Mouse (Mus musculus) stomach, postnatal 0 days (tissue): Measurements from ENCODE around the gene Gm11172. TPM values are rescaled to one million over a fixed set of nuclear protein-coding genes. Genes with fewer than 3 reads are reported as not detected.

ENCODE experiments used
- ATAC-seq: fragments of 200-750 bp; cut with Nextera tagmentation; 2 replicates; pipeline ENCODE4 v1.8.0; 2017; ENCODE audit not compliant: low FRiP score, low TSS enrichment
- DNase-seq: peaks from one replicate; pipeline ENCODE4 v3.0.0-alpha.2; 2016; ENCODE audit warnings: low spot score
- H3K27ac ChIP-seq: fragments of 300-500 bp; sonication (generic); replicated peaks from 2 replicates; pipeline ENCODE4 v1.5.1; 2014; ENCODE audit warnings: mild to moderate bottlenecking, control low read depth
- H3K27me3 ChIP-seq: fragments of 300-500 bp; sonication (generic); 2 replicates; pipeline ENCODE4 v1.6.1; 2014; ENCODE audit warnings: low read length; ENCODE audit not compliant: control insufficient read depth, insufficient read depth
- H3K36me3 ChIP-seq: fragments of 300-500 bp; sonication (generic); 2 replicates; pipeline ENCODE4 v1.6.1; 2014; ENCODE audit warnings: low read length, mixed read lengths; ENCODE audit not compliant: control insufficient read depth, insufficient read depth
- H3K4me1 ChIP-seq: fragments of 300-500 bp; sonication (generic); replicated peaks from 2 replicates; pipeline ENCODE4 v1.6.1; 2014; ENCODE audit warnings: antibody characterized with exemption; ENCODE audit not compliant: control insufficient read depth, insufficient read depth
- H3K4me2 ChIP-seq: fragments of 300-500 bp; sonication (generic); replicated peaks from 2 replicates; pipeline ENCODE4 v1.6.1; 2014; ENCODE audit warnings: low read depth, mild to moderate bottlenecking, control low read depth, moderate library complexity
- H3K4me3 ChIP-seq: fragments of 300-500 bp; sonication (generic); 2 replicates; pipeline ENCODE4 v1.5.1; 2014; ENCODE audit warnings: low read depth, low read length, control low read depth
- H3K9ac ChIP-seq: fragments of 300-500 bp; sonication (generic); 2 replicates; pipeline ENCODE4 v1.6.1; 2014; ENCODE audit warnings: mild to moderate bottlenecking, low read length, control low read depth, mixed read lengths
- H3K9me3 ChIP-seq: fragments of 300-500 bp; sonication (generic); 2 replicates; pipeline ENCODE4 v1.6.1; 2016; ENCODE audit warnings: low read length; ENCODE audit not compliant: control insufficient read depth
- CTCF ChIP-seq: IDR thresholded peaks from 2 replicates; pipeline ENCODE4 v1.5.1; 2016; ENCODE audit warnings: antibody characterized with exemption, low read depth, mild to moderate bottlenecking, moderate library complexity
- EP300 ChIP-seq: optimal IDR thresholded peaks from 2 replicates; pipeline ENCODE3; 2016; ENCODE audit warnings: antibody characterized with exemption
- WGBS: fragments of 180-500 bp; shearing (Covaris S2); extraction: QIAGEN DNeasy Blood & Tissue Kit; methylation state at CpG from one replicate; pipeline ENCODE4 v1.1.7; 2014; 5-methylcytosine and 5-hydroxymethylcytosine counted together
- polyA plus RNA-seq: library from polyadenylated mRNA; unstranded; fragments of >200 nt; fragmentation: Nextera tagmentation; extraction: Ambion mirVana; gene quantifications from 2 replicates; pipeline ENCODE4 v1.2.1, GENCODE M21; 2015

Gm11172 gene
- polyA plus RNA-seq, 1 experiment from 2014 or later = not detected

- no peak overlapping the region for H3K9ac ChIP-seq
- no peak for DNase-seq
- no peaks in the 10 kb centered on the region for H3K36me3 ChIP-seq
Observed at GRCm38 (mm10) chr16:10770531-10771325, 42.0 kb upstream of the Gm11172 start.

GRCm38 (mm10) chr16:10771769-10772510 lies 40.8 kb upstream of the Gm11172 start:
- H3K4me3 ChIP-seq = no peak overlapping the region
- no peaks in the 10 kb centered on the region for H3K27me3 ChIP-seq
- H3K9me3 ChIP-seq = no peaks in the 10 kb centered on the region
- 76% methylated on average over 19 of the region's 19 CpGs for WGBS
- TF ChIP-seq CTCF (no peak), EP300 (no peak)
- no peak overlapping the region for H3K27ac ChIP-seq
- H3K36me3 ChIP-seq = no peaks in the 10 kb centered on the region
- no peak overlapping the region for H3K9ac ChIP-seq
- no peaks in the 10 kb centered on the region for H3K4me1 ChIP-seq
- DNase-seq (no peak), ATAC-seq (no peak)
- no peak overlapping the region for H3K4me2 ChIP-seq

More at GRCm38 (mm10) chr16:10770531-10771325, 42.0 kb upstream of the Gm11172 start:
- H3K27me3 ChIP-seq = no peaks in the 10 kb centered on the region
- TF ChIP-seq CTCF (peak; percentile 29), EP300 (no peak)
- H3K9me3 ChIP-seq = no peaks in the 10 kb centered on the region
- H3K4me2 ChIP-seq = no peak overlapping the region
- ATAC-seq = peak; percentile 58; the same call in 1 of the 2 replicates
- WGBS = 37% methylated on average over 4 of the region's 4 CpGs
- H3K4me1 ChIP-seq = no peaks in the 10 kb centered on the region
- H3K4me3 ChIP-seq = no peak overlapping the region
- H3K27ac ChIP-seq = peak overlapping the region; percentile 50; the same call in 1 of the 2 replicates

GRCm38 (mm10) chr16:10773543-10773942 lies 39.2 kb upstream of the Gm11172 start:
- H3K4me3 ChIP-seq = no peak overlapping the region
- no peaks in the 10 kb centered on the region for H3K4me1 ChIP-seq
- no peak overlapping the region for H3K9ac ChIP-seq
- no peak for TF ChIP-seq CTCF
- TF ChIP-seq EP300 = no peak
- H3K9me3 ChIP-seq = no peaks in the 10 kb centered on the region
- DNase-seq (no peak), ATAC-seq (no peak)
- no peak overlapping the region for H3K27ac ChIP-seq
- H3K27me3 ChIP-seq = no peaks in the 10 kb centered on the region
- H3K4me2 ChIP-seq = no peak overlapping the region
- WGBS = 80% methylated on average over 8 of the region's 8 CpGs
- H3K36me3 ChIP-seq = no peaks in the 10 kb centered on the region

- H3K27me3 ChIP-seq = no peaks in the 10 kb centered on the region
- H3K9me3 ChIP-seq = no peaks in the 10 kb centered on the region
- 69% methylated on average over 4 of the region's 4 CpGs for WGBS
- DNase-seq = no peak
- no peak for ATAC-seq
- H3K4me2 ChIP-seq = no peak overlapping the region
- no peaks in the 10 kb centered on the region for H3K36me3 ChIP-seq
- no peak for TF ChIP-seq EP300
- TF ChIP-seq CTCF = no peak
- H3K4me3 ChIP-seq = no peak overlapping the region
- no peaks in the 10 kb centered on the region for H3K4me1 ChIP-seq
- H3K27ac ChIP-seq = no peak overlapping the region
- H3K9ac ChIP-seq = no peak overlapping the region
Observed at GRCm38 (mm10) chr16:10774726-10775125, 38.0 kb upstream of the Gm11172 start.

GRCm38 (mm10) chr16:10776322-10776721 lies 36.4 kb upstream of the Gm11172 start:
- WGBS = 35% methylated on average over 7 of the region's 7 CpGs
- TF ChIP-seq EP300 (no peak), CTCF (no peak)
- Histone ChIP-seq H3K4me3 (no peak overlapping the region), H3K9ac (no peak overlapping the region), H3K36me3 (no peaks in the 10 kb centered on the region), H3K27ac (no peak overlapping the region), H3K4me1 (no peaks in the 10 kb centered on the region; the same call in 1 of the 2 replicates), H3K27me3 (no peaks in the 10 kb centered on the region), H3K4me2 (no peak overlapping the region), H3K9me3 (no peaks in the 10 kb centered on the region)
- ATAC-seq = no peak
- DNase-seq = no peak
